ENCODE assay signal across 8 mouse cellular contexts in genomic region chr1:195091699-195092219, GRCm38 (mm10). TPM values are rescaled to one million over a fixed set of nuclear protein-coding genes. Genes with fewer than 3 reads are reported as not detected.
A peak's percentile ranks its signal among the peaks of the same experiment; 100 is the strongest.
DNase-seq lines count a peak whose midpoint lies in the region; ATAC-seq and TF ChIP-seq lines count a peak whose summit lies in the region.

No protein-coding gene starts in this region.

- H3K27me3 ChIP-seq in forebrain, postnatal 0 days (ENCODE audit: insufficient read depth, low read length) = no peaks in the 10 kb centered on the region

- no peak for TF ChIP-seq CTCF in gastrocnemius, adult 2 months (IDR thresholded peaks at IDR 0.05)
- no peak for TF ChIP-seq CTCF in forebrain, postnatal 0 days (IDR thresholded peaks at IDR 0.05; ENCODE audit: low read depth)

- H3K27ac ChIP-seq in gastrocnemius, adult 2 months = peak overlapping the region; percentile 75
- no peak overlapping the region for H3K27ac ChIP-seq in ES-E14 (ENCODE audit: insufficient read depth, low read depth, low read length, poor library complexity, severe bottlenecking)
- no peak overlapping the region for H3K27ac ChIP-seq in forebrain, postnatal 0 days (ENCODE audit: low read depth, low read length)
- peak overlapping the region; percentile 31 for H3K27ac ChIP-seq in macrophage

- H3K36me3 ChIP-seq in ES-E14 (ENCODE audit: control insufficient read depth, insufficient read depth, low read length, poor library complexity, severe bottlenecking) (no peaks in the 10 kb centered on the region), macrophage (ENCODE audit: inconsistent target) (no peaks in the 10 kb centered on the region; the same call in 1 of the 2 replicates)
- no peaks in the 10 kb centered on the region for H3K36me3 ChIP-seq in forebrain, postnatal 0 days (ENCODE audit: insufficient read depth)

- H3K4me2 ChIP-seq in forebrain, postnatal 0 days (ENCODE audit: low read depth) = peak overlapping the region; percentile 49

- peak; percentile 59 for ATAC-seq in forebrain, postnatal 0 days

- H3K4me1 ChIP-seq in ES-E14 (ENCODE audit: control insufficient read depth in 2 of 2, insufficient read depth in 2 of 2, low read length in 2 of 2, poor library complexity in 1 of 2) = peaks cover 0 to 2% of the 10 kb centered on the region in 2 experiments; a peak in 1 of 4 replicates
- 0 out of 2 replicates have a peak, but pooled peaks cover 4% of the 10 kb centered on the region for H3K4me1 ChIP-seq in forebrain, postnatal 0 days (ENCODE audit: insufficient read depth)

- 20% methylated on average over 11 of the region's 11 CpGs for WGBS in forebrain, postnatal 0 days
- 20% methylated on average over 11 of the region's 11 CpGs for WGBS in macrophage (ENCODE audit: missing documents)

- intact Hi-C loops in gastrocnemius, adult 2 months (cut with DNase I) = no loop called here

- no peak for DNase-seq in gastrocnemius, adult 2 months
- DNase-seq in gastrocnemius, postnatal 10 days = no peak
- no peak for DNase-seq in ES-E14 (ENCODE audit: low read depth, low spot score)
- DNase-seq in forebrain, postnatal 0 days = no peak
- DNase-seq in urinary bladder, postnatal 10 days (ENCODE audit: low spot score) = no peak
- no peak for DNase-seq in ovary, adult 18-20 months (ENCODE audit: low spot score)
- DNase-seq in adrenal gland, postnatal 10 days = no peak

- no peaks in the 10 kb centered on the region for H3K79me2 ChIP-seq in macrophage (ENCODE audit: inconsistent target)

- H3K9me3 ChIP-seq in ES-E14 (ENCODE audit: control insufficient read depth, insufficient read depth, low read depth, low read length) = no peaks in the 10 kb centered on the region
- H3K9me3 ChIP-seq in forebrain, postnatal 0 days (ENCODE audit: low read length) = no peaks in the 10 kb centered on the region

- peak overlapping the region; percentile 65 for H3K4me3 ChIP-seq in gastrocnemius, adult 2 months
- H3K4me3 ChIP-seq in ES-E14 (ENCODE audit: insufficient read depth in 1 of 2, low read depth in 1 of 2, low read length in 2 of 2, poor library complexity in 1 of 2, severe bottlenecking in 1 of 2) = peak overlapping the region; percentile 58 to 67
- H3K4me3 ChIP-seq in forebrain, postnatal 0 days (ENCODE audit: low read depth, low read length) = peak overlapping the region; percentile 29
- H3K4me3 ChIP-seq in macrophage (ENCODE audit: inconsistent target) = peak overlapping the region; percentile 56

- peak overlapping the region; percentile 34 for H3K9ac ChIP-seq in ES-E14 (ENCODE audit: insufficient read depth, low read depth, low read length, poor library complexity, severe bottlenecking)
- H3K9ac ChIP-seq in forebrain, postnatal 0 days = peak overlapping the region; percentile 25; the same call in 1 of the 2 replicates

- in situ Hi-C loops in ES-E14 (cut with MboI; ENCODE audit: low sequenced_read_pairs in 2 of 2, unreplicated experiment in 2 of 2) = no loop called here

TF ChIP-seq in ES-E14, 5 proteins besides CTCF, POLR2A, EP300 and RAD21:
- TF ChIP-seq CHD2 (IDR thresholded peaks at IDR 0.05; ENCODE audit: low read depth, low read length) (no peak), MAFK (IDR thresholded peaks at IDR 0.05; ENCODE audit: insufficient read depth, low read depth, low read length) (no peak), ZNF384 (IDR thresholded peaks at IDR 0.05; ENCODE audit: low read depth, low read length) (no peak), HCFC1 (IDR thresholded peaks at IDR 0.05; ENCODE audit: borderline replicate concordance, insufficient read depth, low read length) (no peak), ZC3H11A (IDR thresholded peaks at IDR 0.05; ENCODE audit: borderline replicate concordance, low read depth, low read length) (no peak)

RNA-seq across cellular contexts. Expression of gene Cd46, which starts 0.3 kb away (rescaled TPM):
- total RNA-seq in gastrocnemius, adult 2 months (2021) = 1 to 10 TPM; 1.9 TPM
- 1 to 10 TPM in 1 of 2 experiments, under 1 TPM in 1; 0.99 to 1.4 TPM for total RNA-seq in gastrocnemius, postnatal 10 days (2021)
- 0.11 and 0.40 TPM in 2 replicates for total RNA-seq in ES-E14 (2012; rRNA removed)
- total RNA-seq in forebrain, postnatal 0 days (2014; rRNA removed) = 5.3 and 5.5 TPM in 2 replicates
- polyA plus RNA-seq in forebrain, postnatal 0 days (2015; fragmentation: Nextera tagmentation; extraction: Ambion mirVana) = 0.64 and 0.90 TPM in 2 replicates
- 10 to 100 TPM in 1 of 26 experiments, 1 to 10 TPM in 23, under 1 TPM in 2; 0.34 to 10.8 (median 5.4) TPM for total RNA-seq in macrophage (2018; cell fraction: chromatin; rRNA removed)
- under 1 TPM; 0.03 to 0.63 (median 0.12) TPM for total RNA-seq in macrophage (2018; cell fraction: cytosol; rRNA removed)
- 1 to 10 TPM in 22 of 26 experiments, under 1 TPM in 4; 0.29 to 6.0 (median 2.7) TPM for total RNA-seq in macrophage (2018; cell fraction: nucleus; rRNA removed)
- 0.09 to 0.36 TPM (median 0.27 TPM) in 3 replicates for polyA plus RNA-seq in macrophage (2018)
- total RNA-seq in adrenal gland, postnatal 10 days (2021) = 1 to 10 TPM; 1.7 to 2.7 TPM

RNA-seq across cellular contexts. Expression of gene Cr1l, which starts 39.6 kb away (rescaled TPM):
- total RNA-seq in gastrocnemius, adult 2 months (2021) = 10 to 100 TPM; 36.7 to 42.2 TPM
- total RNA-seq in gastrocnemius, postnatal 10 days (2021) = 10 to 100 TPM; 42.2 to 45.4 TPM
- total RNA-seq in ES-E14 (2012; rRNA removed) = 69.3 and 72.3 TPM in 2 replicates
- 56.5 and 62.1 TPM in 2 replicates for total RNA-seq in forebrain, postnatal 0 days (2014; rRNA removed)
- 42.9 and 44.5 TPM in 2 replicates for polyA plus RNA-seq in forebrain, postnatal 0 days (2015; fragmentation: Nextera tagmentation; extraction: Ambion mirVana)
- total RNA-seq in macrophage (2018; cell fraction: chromatin; rRNA removed) = 100 to 1,000 TPM in 8 of 26 experiments, 10 to 100 TPM in 18; 59.9 to 220 (median 94.2) TPM
- total RNA-seq in macrophage (2018; cell fraction: cytosol; rRNA removed) = 100 to 1,000 TPM in 2 of 26 experiments, 10 to 100 TPM in 24; 73.4 to 104 (median 83.4) TPM
- 100 to 1,000 TPM in 15 of 26 experiments, 10 to 100 TPM in 11; 59.0 to 206 (median 106) TPM for total RNA-seq in macrophage (2018; cell fraction: nucleus; rRNA removed)
- polyA plus RNA-seq in macrophage (2018) = 103 to 129 TPM (median 106 TPM) in 3 replicates
- total RNA-seq in adrenal gland, postnatal 10 days (2021) = 10 to 100 TPM; 72.6 to 78.0 TPM

Comparison
In these comparisons a context has a peak if more than half of its experiments do, and no peak if none do; other contexts are left out.
1. H3K27ac ChIP-seq: peak in gastrocnemius, adult 2 months (single experiment) and macrophage (single experiment); none in ES-E14 (single experiment) and forebrain, postnatal 0 days (single experiment).
2. Peak in every context shown above with its lines, with median percentiles within 50 percentile points of each other: H3K4me3 ChIP-seq.